Mouse (Mus musculus) retina, postnatal 7 days (tissue): Measurements from ENCODE around the gene Pax5.
A peak's percentile ranks its signal among the peaks of the same experiment; 100 is the strongest.

ENCODE experiments used
- DNase-seq: peaks from one replicate; pipeline ENCODE4 v3.0.0-alpha.2; 2012; ENCODE audit warnings: low read depth, low spot score

Pax5 gene

DNA sequence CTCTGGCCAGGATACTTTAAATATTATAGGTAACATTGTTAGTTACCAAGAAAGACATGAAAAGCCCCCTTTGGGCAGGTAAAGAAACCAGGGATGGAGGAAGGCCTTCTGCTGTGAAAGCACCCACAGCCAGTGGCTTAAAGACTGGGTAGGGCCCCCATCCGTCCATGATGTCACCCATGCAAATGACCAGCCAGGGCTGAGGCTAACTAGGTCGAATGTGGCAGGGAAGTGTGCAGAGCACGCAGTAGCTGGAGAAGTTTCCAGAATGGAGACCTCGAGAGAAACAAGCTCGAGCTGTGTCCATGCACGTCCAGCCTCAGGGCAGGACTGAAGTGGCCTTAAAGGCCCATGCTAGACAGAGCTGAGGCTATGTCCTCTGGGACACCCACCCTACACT is 42.9 kb downstream of the Pax5 start:
- DNase-seq = no peak

DNA sequence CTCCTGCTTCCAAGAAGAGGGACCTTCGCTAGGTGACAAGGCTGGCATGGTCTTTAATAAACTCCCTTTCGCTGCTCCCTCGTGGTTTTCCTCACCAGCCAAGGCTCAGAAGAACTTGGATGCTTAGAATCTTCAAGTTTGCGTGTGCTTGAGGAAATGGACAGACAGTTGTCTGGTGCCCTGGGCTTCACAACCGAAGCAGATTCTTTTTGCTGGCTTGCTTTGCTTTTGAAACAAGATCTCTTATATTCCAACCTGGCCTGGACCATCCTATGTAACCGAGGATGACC is 45.6 kb downstream of the Pax5 start:
- no peak for DNase-seq

DNA sequence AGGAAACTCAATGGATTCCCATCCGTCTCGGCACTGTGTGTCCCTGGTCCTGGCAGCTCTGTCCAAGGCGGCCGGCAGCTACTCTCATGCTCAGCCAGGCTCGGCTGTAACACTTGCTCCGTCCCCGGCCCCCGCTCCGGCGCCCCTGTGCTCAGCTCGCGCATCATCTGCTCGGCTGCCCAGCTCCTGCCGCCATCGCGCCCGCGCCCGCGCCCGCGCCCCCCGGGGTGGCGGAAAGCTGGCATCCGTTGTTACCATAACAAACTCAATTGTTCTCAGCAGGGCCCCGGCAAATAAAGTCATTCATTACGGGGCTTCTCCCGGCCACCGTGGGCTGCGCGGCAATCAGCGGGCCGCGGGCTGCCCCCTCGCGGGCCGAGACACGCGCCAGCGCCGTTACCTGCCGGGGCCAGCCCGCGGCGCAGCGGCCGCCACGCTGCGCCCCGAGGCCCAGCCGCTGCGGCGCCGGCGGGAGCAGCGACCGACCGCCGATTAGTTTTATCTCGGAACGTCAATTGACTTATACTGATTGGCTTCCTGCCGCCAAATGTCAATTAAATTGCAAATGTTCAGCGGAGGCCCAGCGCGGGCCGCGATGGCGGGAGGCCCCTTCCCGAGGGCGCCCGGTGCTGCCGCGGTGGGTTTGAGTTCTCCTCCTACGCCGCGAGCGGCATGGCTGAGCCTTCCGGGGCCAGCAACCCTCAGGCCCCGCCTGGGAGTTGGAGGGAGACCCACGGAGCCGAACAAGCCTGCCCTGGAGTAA is 46.1 kb downstream of the Pax5 start:
- DNase-seq = no peak

DNA sequence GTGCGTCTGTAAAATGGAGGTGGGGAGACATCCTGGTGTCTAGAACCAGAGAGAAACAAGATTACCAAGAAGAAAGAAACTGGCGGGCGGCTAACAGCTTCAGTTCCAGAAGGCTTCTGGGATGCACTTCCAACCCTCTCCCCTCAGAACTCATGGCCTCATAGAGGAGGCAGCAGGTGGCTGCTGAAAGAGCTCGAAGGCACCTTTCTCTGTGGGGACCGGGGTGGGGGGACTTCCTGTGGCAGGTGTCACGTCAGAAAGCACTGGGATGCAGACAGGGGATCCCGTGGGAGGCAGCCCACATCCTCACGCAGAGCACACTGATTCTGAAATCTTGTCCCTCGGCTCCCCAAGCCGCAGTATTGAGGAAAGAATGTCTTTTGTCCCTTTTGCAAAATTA is 46.8 kb downstream of the Pax5 start:
- DNase-seq = no peak

DNA sequence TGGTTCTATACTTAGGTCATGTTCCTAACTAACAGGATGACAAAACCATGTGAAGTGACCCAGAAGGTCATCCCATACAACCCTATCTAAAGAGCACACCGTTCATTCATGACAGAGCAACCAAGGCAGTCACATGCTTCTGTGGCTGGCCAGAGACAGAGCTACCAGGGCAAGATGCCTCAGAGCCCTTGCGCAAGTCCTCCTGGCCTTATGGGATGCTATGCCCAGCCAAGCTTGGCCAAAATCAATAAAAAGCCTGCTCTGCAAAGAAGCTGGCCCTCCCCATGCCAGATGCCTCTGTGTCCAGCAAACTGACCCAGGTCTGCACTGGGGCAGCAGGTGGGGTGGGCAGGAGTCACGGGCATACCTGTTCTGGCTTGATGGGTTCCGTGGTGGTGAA is 65.1 kb downstream of the Pax5 start:
- DNase-seq = no peak

DNA sequence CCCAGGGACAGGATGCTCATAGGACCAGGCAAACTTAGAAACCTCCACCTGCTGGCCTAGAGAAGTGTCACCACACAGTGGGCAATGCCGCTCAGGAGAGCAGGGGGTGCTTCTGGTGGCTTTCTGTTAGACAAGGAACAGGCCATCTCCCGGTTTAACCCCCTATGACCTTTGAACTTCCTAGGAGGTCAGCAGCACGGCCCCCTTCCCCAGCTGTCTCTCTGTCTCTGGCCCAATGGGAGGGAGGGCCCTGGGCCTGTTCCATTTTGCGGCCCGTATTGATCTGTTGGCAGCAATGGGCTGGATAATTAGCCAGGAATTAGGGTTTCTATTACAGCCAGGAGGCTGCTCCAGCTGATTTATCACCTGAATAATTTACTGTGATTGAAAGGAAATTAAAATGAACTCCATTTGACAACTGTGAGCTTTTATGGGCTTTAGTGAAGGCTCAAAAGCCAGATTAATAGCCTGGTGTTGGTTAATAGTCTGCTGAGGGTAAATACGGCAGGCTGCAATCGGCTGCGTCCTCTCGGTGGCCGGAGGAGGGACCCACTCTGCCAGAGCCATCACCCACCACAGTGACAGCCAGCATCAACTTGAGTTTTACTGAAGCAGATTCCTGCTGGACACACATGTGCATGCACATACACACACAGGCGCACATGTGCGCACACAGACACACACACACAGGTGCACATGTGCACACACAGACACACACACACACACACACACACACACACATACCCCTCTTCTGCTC is 68.3 kb downstream of the Pax5 start:
- no peak for DNase-seq

DNA sequence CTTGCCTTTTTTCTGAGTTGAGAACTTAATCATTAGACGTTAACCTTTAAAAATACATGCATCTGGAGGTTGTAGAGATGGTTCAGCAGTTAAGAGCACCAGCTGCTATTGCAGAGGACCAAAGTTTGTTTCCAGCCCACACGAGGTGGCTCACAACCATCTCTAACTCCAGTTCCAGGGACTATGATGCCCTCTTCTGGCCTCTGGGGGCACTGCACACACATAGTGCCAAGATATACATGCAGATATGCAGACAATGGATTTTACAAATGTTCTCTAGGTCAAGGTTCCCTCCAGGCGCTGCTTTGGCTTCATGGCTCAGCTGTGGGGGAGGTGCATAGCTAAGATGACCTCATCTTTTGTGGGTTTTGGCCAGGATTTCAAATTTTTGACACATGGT is 74.7 kb downstream of the Pax5 start:
- no peak for DNase-seq

DNA sequence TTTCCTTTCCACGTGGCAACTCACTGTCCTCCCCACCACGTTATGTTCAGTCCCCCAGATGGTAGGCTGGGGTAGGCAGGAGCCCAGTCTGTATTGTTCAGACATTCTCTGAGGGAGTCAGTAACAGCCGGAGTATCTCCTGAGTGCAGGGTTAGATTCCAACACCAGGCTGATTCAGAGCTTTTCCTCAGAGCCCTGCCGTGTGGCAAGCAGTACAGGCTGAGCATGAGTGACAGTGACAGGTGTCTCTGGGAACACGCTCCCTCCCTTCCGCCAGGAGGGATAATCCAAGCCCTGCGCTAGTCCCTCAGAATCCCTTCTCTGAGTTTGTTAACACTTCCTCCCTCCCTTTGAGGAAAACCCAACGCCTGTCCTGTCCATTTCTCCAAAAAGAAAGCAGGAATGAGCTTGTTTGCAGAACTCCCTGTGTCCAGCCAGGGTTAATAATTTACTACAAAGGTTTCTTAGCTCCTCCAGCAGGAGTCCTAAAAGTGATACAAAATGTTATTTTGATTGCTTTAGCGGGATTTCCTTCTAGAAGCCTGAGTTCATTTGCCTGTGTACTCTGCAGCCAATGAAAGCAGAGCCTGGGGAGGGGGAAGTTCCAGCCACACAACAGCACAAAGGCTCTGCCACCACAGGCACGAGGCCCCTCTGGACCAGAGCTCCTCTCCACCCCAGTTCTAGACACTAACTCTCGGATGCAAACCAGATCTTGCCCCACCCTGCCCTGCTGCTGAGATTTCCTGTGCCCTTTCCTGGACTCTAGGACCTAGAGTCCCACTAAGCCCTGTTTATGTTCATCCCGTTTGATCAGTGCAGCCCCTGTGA is 76.4 kb downstream of the Pax5 start:
- peak; percentile 54 for DNase-seq

DNA sequence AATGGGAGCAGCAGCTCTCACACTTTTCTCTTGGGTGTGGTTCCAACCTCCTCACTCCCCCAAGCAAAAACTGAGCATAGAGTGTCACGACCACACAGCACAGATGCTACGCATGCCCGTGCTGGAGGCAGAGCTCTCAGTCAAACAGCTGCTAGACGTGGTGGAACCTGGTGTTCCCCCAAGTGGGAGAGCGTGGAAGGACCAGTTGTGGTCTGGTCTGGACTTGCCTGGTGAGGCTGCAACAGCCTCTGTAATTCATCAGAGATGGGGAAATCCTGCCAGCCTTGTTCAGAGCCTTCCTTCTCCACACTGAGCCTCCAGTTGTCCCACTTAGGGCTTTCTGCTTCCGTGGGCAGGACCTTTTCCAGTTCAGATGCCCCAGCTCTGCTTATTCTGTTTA is 80.2 kb downstream of the Pax5 start:
- DNase-seq = no peak

DNA sequence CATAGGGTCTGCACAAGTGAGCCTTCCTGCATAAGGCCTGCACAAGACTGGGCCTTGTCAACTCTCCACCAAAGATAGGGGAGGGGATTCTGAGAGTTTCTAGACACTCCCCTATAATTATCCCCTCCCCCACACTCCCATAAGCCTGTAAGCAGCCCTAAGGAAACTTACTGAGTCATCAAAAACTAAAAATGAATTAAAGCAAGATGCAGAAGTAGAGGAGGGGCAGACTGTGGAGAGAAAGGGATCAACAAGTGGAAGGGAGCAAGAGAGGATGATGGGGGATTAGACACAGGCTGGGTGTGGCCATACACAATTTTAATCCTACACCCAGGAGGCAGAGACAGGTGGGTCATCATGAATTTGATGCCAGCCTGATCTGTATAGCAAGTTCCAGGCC is 82.4 kb downstream of the Pax5 start:
- DNase-seq = no peak

DNA sequence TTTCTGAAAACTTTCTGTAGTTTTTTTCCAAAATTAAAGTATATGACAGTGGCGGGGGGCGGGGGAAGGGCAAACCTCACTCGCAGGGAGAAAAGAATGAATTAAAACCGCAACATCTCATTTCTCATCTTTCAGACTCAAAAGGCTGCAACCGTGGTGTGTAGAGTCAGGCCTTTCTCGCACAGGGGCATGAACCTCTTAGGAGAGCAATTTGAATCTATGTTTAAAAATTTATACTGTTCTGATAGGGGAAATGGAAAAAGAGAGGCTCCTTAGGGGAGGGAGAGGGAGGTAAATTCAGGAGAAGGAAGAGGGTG is 85.2 kb downstream of the Pax5 start:
- DNase-seq = no peak

DNA sequence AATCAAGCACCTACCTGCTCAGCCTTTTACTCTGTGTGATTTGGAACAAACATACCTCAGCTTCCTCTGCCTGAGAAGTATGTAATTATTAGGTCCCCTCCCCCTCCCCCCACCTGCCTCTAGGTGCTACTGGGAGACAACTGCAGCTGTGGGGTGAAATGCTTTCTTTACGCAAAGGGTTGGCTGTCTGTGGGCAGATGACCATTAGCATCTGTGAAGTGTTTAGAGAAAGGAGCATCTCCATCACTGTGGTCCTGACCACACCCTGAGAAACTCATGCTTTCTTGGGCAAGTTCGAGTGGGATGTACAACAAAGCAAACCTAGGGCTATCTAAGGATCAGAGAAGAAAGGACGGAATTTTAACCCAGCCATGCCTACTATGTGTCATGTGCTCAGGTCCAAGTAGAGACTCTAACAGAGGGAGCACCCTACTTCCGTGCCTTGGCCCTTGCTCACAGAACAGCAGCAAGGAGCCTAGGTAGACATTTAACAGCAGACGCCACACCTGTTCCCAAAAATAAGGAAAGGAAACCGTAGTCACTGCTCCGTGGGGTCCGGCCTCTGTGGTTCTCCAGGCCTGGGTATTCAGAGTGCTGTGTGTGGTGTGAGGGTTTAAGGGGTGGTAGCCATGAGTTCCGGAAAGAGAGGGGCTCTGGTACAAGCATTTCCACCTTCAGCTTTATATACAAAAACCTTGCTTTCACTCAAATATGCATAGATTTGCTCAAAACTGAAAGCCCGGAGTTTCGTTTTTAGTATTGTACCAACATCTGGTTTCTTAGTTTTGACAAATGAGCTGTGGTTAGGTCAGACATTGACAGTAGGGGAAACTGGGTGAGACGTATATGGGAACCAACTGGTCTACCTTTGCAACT is 85.8 kb downstream of the Pax5 start:
- DNase-seq = no peak

DNA sequence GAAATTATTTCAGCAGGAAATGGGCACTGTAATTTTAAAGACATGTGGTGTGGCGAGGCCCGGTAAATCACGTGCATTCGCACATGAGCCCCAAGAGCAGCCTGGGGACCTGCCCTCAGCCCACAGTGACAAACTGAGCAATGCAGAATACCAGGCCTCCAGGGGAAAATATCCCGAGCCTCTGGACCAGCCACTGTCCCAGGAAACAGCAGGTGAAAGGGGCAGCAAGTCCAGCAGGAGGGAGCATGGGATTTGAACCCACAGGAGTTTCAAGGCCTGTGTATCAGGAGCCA is 86.9 kb downstream of the Pax5 start:
- no peak for DNase-seq

DNA sequence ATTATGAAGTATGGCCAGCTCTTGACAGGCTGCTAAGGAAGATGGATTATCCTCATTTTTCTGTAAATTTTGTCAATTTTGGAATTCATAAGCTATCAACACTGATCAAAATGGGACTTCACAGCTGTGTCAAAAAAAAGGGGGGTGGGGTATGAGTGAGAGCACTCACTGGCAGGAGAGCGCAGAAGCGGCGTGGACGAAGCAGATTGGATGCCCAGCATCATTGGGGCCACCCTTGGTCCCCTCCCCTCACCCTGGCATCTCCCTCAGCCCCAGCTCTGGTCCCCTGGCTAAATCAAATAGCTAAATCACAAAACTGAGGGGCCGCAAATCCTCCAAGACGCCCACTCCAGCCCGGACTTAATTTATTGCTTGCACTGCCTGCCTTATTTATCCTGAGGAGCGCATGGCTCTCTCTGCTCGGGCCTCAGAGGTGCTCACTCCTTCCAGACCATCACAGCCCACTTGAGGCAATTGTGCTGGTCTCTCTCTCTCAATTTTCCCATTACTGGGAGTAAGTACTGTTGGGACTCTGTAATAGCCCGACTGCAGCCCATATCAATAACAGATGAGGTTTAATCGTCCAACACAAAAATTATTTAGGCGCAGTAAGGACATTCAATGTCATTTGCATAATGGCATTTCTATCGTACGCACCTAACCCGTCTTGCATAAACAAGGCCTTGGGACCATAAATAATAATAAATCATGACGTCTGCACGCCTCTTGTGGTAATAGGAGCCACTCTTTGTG is 87.4 kb downstream of the Pax5 start:
- DNase-seq = no peak

DNA sequence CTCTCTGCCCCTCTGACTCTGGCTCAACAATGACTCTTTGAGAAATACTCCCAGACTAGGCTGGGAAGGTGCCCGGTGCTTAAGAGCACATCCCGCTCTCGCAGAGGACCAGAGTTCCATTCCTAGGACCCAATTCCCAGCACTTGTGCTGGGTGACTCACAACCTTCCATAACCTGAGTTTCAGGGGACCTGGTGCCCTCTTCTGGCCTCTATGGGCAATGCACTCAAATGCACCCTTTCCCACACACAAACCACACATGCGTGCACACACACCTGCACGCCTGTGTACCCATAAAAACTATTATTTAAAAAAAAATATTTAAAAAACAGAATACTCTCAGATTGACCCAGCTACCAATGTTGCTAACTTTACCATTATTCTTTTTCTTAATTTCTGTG is 90.0 kb downstream of the Pax5 start:
- no peak for DNase-seq

DNA sequence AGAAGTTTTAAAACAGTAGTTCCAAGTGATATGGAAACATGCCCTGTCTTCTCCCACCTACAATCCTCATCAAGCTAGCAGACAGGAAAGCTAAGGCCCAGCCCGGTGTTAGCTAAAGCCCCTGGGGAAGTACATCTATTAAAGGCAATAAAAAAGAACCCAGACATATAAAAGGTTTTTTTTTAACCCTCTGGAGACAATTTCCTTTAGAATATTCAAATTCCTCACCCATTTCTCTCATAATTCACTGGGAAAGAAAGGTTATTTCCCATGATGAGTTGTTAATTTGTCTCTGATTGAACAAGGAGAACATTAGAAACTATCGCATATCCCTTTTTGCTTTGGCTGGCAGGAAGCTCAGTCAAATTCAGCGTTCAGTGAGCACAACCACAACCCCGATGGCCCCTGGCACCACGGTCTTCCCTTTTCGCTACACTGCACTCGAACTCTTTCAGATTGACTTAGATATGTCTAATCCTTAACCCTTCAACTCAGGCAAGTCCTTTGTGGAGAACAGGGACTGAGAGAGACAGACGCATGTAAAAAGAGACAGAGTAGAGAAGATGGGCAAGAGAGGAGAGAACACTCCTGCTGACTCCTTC is 96.1 kb downstream of the Pax5 start:
- DNase-seq = no peak

DNA sequence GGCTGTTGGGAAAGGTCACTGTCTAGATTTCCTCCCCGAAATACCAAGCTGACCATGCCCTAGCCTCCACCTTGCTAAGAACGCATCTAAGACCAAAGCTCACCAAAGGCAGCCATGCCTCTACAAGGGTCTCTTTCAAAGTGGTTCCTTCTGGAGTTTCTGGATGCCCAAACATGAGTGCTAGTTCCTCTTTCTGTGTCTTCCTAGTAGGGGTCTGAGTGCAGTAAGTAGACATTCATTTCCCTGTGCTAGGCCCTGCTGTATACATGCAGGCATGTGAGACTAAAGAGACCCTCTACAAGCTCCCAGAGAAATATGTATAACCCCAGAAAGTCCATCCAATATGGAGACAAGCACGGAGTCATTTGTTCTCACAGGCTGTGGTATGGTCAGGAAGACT is 97.9 kb downstream of the Pax5 start:
- DNase-seq = no peak

DNA sequence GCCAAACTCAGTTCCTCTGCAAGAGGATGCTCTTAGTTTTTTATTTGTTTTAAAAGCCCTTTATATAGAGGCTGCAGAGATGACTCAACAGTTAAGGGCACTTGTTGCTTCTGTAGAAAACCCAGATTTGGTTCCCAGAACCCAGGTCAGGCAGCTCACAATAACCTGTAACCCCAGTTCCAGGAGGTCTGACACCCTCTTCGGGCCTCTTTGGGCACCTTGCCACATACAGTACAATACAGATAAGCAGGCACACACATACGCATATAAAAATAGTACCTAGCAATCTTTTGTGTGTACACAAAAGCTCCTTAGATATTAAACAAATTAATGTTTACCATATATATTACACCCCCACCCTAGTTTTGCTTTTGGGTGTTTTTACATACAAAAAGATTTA is 104.8 kb downstream of the Pax5 start:
- DNase-seq = no peak

DNA sequence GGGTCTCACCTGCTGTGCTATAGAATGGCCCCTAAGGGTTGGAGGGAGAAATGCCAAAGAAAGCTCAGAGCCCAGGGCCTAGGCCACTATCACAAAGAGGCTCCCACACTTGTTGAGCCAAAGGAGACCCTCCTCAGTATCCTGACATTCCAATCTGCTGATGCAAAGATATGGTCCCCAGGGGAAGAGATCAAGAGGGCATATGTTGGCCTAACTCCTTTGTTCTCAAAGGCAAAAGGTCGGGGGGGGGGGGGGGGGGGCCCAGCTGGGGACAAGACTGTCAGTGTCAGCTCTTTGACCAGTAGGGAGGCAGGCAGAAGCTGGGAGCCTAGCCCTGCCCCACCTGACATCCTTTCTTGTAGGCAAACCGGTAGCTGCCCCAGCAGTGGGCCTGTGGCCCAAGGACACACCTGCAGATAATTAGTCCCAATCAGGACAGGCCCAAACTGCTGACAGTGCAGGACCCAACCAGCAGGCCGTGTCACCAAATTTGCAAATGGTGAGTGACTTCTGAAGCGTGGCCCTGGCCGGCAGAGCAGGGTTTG is 108.0 kb downstream of the Pax5 start:
- no peak for DNase-seq

DNA sequence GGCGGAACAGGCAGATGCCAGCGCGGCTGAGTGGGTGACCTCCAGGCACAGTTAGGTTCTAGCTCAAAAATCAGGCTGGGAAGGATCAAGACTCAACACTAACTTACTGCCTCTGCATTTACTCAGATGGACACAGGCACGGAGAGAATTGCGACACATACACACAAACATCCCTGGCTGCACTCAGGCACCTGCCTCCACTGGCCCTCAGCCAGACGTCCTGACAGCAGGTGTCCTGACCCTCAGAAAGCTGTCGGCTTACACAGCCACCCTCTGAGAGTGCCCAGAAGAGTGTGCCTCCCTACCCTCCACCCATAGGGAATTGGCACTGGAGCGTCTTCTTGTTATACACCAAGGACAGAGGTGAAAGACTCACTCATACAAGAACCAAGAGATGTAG is 108.9 kb downstream of the Pax5 start:
- no peak for DNase-seq

DNA sequence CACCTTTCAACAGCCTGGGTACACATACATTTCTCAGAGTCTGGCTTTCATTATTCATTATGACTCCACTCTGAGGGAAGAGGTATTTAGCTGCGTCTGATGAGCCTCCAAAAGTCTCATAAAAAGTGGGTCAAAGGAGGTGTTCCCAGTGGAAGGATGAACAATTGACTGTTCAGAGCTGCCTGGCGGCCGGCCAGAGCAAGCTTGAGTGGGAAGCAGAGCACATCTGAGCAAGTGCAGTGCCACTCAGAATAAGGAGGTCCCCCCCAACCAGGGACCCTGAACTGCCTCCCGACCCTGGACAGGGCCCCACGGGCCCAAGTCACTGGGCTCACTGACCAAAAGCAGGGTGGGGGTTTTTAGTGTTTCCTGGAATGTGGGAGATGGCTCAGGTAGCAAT is 109.4 kb downstream of the Pax5 start:
- no peak for DNase-seq
